ENCODE assay signal across 16 mouse cellular contexts in genomic region chr13:51738531-51739117, GRCm38 (mm10). TPM values are rescaled to one million over a fixed set of nuclear protein-coding genes. Genes with fewer than 3 reads are reported as not detected.
A peak's percentile ranks its signal among the peaks of the same experiment; 100 is the strongest.
DNase-seq lines count a peak whose midpoint lies in the region; ATAC-seq and TF ChIP-seq lines count a peak whose summit lies in the region.
"Had no signal": no experiment of that assay in that cellular context is flagged by ENCODE, and none has a peak within 500 bp of the region (broad histone marks: within the 10 kb centered on the region; RNA-seq: fewer than 3 reads in every experiment).

No protein-coding gene starts in this region.

- H3K9ac ChIP-seq in heart, embryonic 12.5 days, result no peak overlapping the region
- H3K9ac ChIP-seq in liver, embryonic 14.5 days (replicated peaks), result peak overlapping the region; percentile 39
- H3K9ac ChIP-seq: limb, embryonic 12.5 days had no signal

- H3K4me1 ChIP-seq in heart, embryonic 12.5 days (replicated peaks), result peaks cover 25% of the 10 kb centered on the region
- H3K4me1 ChIP-seq in liver, embryonic 14.5 days (replicated peaks; ENCODE audit: control insufficient read depth in 2 of 2, insufficient read depth in 2 of 2, low read length in 1 of 2), result peaks cover 57 to 80% of the 10 kb centered on the region in 2 experiments
- H3K4me1 ChIP-seq: limb, embryonic 12.5 days had no signal

- no peak for TF ChIP-seq EP300 in liver, embryonic 14.5 days (IDR thresholded peaks at IDR 0.05; ENCODE audit: low read depth)

- H3K4me2 ChIP-seq in heart, embryonic 12.5 days, result no peak overlapping the region
- H3K4me2 ChIP-seq in liver, embryonic 14.5 days (ENCODE audit: low read depth), result peak overlapping the region; percentile 50
- H3K4me2 ChIP-seq: limb, embryonic 12.5 days had no signal

- no peak overlapping the region for H3K4me3 ChIP-seq in heart, embryonic 12.5 days
- H3K4me3 ChIP-seq in liver, embryonic 14.5 days (ENCODE audit: insufficient read depth in 1 of 2, low read depth in 2 of 2, low read length in 2 of 2), result no peak overlapping the region
- H3K4me3 ChIP-seq: limb, embryonic 12.5 days had no signal

- no peak for DNase-seq in heart, adult 11 months
- DNase-seq in 3T3-L1 (ENCODE audit: low read depth, low spot score), result peak; percentile 33
- DNase-seq in R1 (ENCODE audit: low read depth, low spot score), result peak; percentile 40
- no peak for DNase-seq in liver, embryonic 14.5 days (ENCODE audit: low read depth in 3 of 3, low spot score in 3 of 3)
- no peak for DNase-seq in left cerebral cortex, postnatal 36 days (ENCODE audit: low spot score in 2 of 2)
- DNase-seq in gastrocnemius, adult 8-10 months (ENCODE audit: low spot score in 2 of 2), result no peak
- no peak for DNase-seq in left cerebral cortex, postnatal 14 days (ENCODE audit: low spot score in 2 of 2)
- DNase-seq: adrenal gland, postnatal 10 days; gastrocnemius, postnatal 10 days; kidney, adult 9 months; right cerebral cortex, postnatal 25 days had no signal

- H3K27ac ChIP-seq in heart, embryonic 12.5 days (ENCODE audit: poor library complexity, severe bottlenecking), result peak overlapping the region; percentile 42; the same call in 1 of the 2 replicates
- peak overlapping the region; percentile 70 for H3K27ac ChIP-seq in liver, embryonic 14.5 days
- H3K27ac ChIP-seq: limb, embryonic 12.5 days had no signal

- WGBS in heart, embryonic 12.5 days, result 87% methylated on average over 11 of the region's 11 CpGs
- WGBS in liver, embryonic 14.5 days (ENCODE audit: insufficient replicate concordance), result 51% methylated on average over 11 of the region's 11 CpGs

- TF ChIP-seq CTCF in liver, embryonic 14.5 days (IDR thresholded peaks at IDR 0.05; ENCODE audit: low read depth), result no peak

- no peaks in the 10 kb centered on the region for H3K9me3 ChIP-seq in heart, embryonic 12.5 days (replicated peaks)
- H3K9me3 ChIP-seq in liver, embryonic 14.5 days (ENCODE audit: control insufficient read depth, low read length), result no peaks in the 10 kb centered on the region
- H3K9me3 ChIP-seq: limb, embryonic 12.5 days had no signal

- H3K27me3 ChIP-seq in heart, embryonic 12.5 days (replicated peaks), result no peaks in the 10 kb centered on the region
- no peaks in the 10 kb centered on the region for H3K27me3 ChIP-seq in liver, embryonic 14.5 days (ENCODE audit: control insufficient read depth, insufficient read depth, low read length)
- H3K27me3 ChIP-seq: limb, embryonic 12.5 days; Patski had no signal

- intact Hi-C loops in left cerebral cortex, postnatal 36 days (cut with DNase I), result no loop called here
- intact Hi-C loops in left cerebral cortex, postnatal 14 days (cut with DNase I), result no loop called here

- no peak for ATAC-seq in heart, embryonic 12.5 days (ENCODE audit: insufficient number of reproducible peaks, low FRiP score)
- no peak for ATAC-seq in liver, embryonic 14.5 days (ENCODE audit: insufficient read depth)
- ATAC-seq: forebrain, embryonic 14.5 days; hindbrain, embryonic 16.5 days had no signal

- H3K36me3 ChIP-seq in heart, embryonic 12.5 days, result no peaks in the 10 kb centered on the region
- no peaks in the 10 kb centered on the region for H3K36me3 ChIP-seq in liver, embryonic 14.5 days (replicated peaks; ENCODE audit: control insufficient read depth, insufficient read depth, low read depth)
- H3K36me3 ChIP-seq: limb, embryonic 12.5 days had no signal

RNA-seq across cellular contexts. Expression of gene Sema4d, which starts 54.9 kb away (rescaled TPM):
- 17.3 and 17.4 TPM in 2 replicates for polyA plus RNA-seq in heart, embryonic 12.5 days (2016; fragmentation: Nextera tagmentation; extraction: Ambion mirVana)
- polyA plus RNA-seq in liver, embryonic 14.5 days (2012; rRNA removed), result 4.2 and 4.7 TPM in 2 replicates
- 4.6 and 6.1 TPM in 2 replicates for polyA plus RNA-seq in liver, embryonic 14.5 days (2014; fragmentation: Nextera tagmentation; extraction: Ambion mirVana)
- total RNA-seq in left cerebral cortex, postnatal 36 days (2021), result 10 to 100 TPM; 91.0 to 94.2 TPM
- total RNA-seq in gastrocnemius, adult 8-10 months (2022), result 100 to 1,000 TPM; 127 to 151 (median 139) TPM
- total RNA-seq in left cerebral cortex, postnatal 14 days (2021), result 100 to 1,000 TPM in 1 of 2 experiments, 10 to 100 TPM in 1; 93.1 to 112 TPM

Comparison
In these comparisons a context has a peak if more than half of its experiments do, and no peak if none do; other contexts are left out.
1. DNase-seq: peak in 3T3-L1 (single experiment) and R1 (single experiment); none in heart, adult 11 months (single experiment), liver, embryonic 14.5 days (0 of 3), left cerebral cortex, postnatal 36 days (0 of 2), gastrocnemius, adult 8-10 months (0 of 2) and left cerebral cortex, postnatal 14 days (0 of 2).